Mouse (Mus musculus) right cerebral cortex, postnatal 25 days (tissue): ENCODE results near the gene Adra2c.

Experiments used
- DNase-seq: peaks from one replicate; pipeline ENCODE4 v3.0.0; 2022

The Adra2c gene

GRCm38 (mm10) chr5:35278019-35278418, at the start of gene Adra2c:
Gene Adra2c (plus strand): TSS chr5:35278319.
- DNase-seq, result no peak

GRCm38 (mm10) chr5:35233142-35233541, 45.0 kb upstream of the Adra2c start:
- DNase-seq, result no peak

GRCm38 (mm10) chr5:35237757-35238156, 40.4 kb upstream of the Adra2c start:
- no peak for DNase-seq

GRCm38 (mm10) chr5:35238627-35239026, 39.5 kb upstream of the Adra2c start:
- no peak for DNase-seq

- DNase-seq, result no peak
Measured at GRCm38 (mm10) chr5:35241556-35241955, 36.6 kb upstream of the Adra2c start.

DNA sequence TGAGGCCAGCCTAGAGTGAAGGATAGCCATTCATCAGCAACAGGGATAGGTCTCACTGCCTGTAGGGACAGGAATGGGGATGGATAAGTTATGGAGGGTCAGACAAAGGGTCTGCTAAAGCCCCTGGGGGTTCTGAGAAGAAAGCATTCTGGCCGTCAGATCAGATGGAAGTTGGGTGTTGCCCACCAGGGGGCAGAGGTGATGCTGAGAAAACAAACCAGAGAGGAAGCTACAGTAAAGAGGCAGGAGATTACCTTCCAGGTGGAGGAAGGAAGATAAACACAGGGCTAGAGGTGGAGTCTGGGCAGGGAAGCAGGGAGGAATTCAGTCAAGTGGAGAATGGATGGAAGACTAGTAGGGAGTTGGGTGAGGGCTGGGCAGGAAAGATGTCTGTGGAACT, 33.9 kb upstream of the Adra2c start:
- no peak for DNase-seq

DNA sequence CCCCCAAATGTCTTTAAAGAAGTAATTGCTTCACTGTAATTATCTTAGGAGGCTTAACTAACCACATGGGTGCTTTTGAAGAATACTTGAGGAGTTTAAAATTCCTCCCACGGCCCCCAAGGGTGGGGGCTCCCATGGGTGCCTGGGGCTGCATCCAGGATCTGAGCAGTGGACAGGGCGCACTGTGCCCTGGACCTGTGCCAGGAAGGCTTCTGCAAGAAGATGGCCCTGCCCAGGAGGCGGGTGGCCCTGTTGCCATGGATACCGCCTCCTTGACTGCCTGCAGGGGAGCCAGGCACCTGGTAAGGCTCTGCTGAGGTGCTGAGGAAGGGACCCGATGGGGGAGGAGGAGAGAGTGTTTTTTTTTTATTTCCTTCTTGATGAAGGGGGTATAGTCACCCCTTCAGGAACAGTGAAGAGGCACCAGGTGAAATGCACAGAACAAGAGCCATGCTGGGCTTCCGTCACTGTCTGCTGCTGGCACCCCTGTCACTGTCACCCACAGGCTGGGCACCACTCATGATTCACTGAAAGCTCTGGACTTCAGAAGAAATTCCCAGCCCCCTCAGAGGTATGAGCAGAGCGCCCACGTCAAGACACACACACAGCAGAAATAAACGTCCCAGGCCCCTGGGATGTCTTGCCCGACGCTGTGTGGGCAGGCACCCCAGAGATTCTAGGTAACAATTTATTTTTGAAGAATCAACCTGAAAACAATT, 32.4 kb upstream of the Adra2c start:
- peak; percentile 57 for DNase-seq

DNA sequence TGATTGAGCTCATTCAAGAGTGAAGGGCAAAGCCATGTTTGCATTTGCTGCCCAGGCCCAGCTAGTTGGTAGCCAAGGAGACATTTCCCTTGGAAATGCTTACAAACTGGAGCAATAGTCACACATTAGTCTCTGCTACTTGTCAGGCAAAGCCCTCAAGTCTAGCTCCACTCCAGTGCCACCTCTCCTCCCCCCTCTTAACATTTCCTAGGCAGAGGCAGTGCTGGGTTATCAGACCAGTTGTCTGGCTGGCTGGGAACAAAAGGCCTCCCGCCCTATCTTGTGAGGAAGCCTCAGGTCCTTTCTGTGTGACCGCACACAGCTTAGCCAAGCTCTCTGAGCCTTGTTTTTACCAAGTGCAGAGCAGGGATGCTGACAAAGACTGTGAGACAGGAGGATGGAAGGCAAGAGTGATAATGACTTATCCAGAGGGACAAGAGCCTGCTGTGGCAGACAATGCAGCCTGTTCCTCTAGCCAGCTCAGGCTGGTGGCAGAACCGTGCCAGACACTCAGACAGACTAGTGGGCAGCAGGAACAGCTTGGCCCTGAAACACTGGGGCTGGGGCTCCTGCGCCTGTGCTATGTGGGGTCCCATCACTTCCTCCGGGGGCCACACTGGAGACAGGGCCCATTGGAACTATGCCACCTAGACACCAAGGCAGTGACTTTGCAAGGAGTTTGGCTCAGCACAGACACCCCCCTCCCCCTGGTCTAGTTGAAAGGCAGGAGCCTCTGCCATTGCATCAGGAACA, 23.0 kb upstream of the Adra2c start:
- DNase-seq, result no peak

DNA sequence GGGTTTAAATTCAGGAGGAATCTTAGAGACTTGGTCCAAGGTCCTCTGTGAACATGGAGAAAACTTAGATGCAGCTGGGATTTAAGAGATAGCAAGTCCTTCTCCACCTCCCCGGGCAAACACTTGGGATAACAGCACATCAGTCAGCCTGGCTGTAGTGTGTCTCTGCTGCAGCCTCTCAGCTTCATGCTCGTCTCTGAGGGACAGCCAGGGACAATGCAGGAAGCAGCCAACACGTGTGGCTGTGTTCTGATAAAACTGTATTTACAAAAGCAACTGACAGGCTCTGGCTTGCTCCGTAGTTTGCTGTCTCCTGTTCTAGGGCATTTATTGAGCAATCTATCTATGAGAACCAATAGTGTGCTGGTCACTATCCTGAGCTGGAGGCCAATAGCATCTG, 14.4 kb upstream of the Adra2c start:
- no peak for DNase-seq

- no peak for DNase-seq
Measured at GRCm38 (mm10) chr5:35267486-35267885, 10.6 kb upstream of the Adra2c start.

DNA sequence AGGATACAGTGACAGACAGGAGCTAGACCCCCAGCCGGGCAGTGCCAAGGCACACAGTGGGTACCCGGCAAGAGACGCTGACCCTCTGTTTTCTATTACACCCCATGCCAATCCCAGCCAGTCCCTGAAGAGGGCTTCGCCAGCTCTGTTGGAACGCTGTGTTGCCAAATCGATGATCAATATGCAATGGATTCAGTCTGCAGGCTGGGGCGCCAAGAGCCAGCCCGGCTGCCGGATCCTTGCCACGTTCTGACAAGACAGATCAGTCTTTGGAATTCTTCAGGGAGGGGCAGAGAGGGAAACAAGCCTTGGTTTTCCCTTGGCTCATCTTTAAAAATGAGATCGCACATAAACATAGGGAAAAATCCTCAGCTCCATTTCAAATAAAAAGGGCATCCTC, 2.8 kb upstream of the Adra2c start:
- no peak for DNase-seq

GRCm38 (mm10) chr5:35278741-35279695, 899 bp downstream of the Adra2c start:
- peak; percentile 77 for DNase-seq

DNA sequence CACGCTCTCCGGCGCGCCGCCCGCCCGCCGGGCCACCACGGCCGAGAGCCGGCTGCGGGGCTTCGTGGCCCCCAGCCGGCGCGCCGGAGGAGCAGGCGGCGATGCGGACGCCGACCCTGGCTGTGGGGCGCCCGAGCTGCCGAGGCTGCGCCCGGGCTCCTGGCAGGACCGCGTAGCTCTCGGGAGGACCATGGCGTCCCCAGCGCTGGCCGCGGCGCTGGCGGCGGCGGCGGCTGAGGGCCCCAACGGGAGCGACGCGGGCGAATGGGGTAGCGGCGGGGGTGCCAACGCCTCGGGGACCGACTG, 1.5 kb downstream of the Adra2c start:
- DNase-seq, result peak; percentile 50

GRCm38 (mm10) chr5:35280002-35280782, 2.1 kb downstream of the Adra2c start:
- DNase-seq, result peak; percentile 66

DNA sequence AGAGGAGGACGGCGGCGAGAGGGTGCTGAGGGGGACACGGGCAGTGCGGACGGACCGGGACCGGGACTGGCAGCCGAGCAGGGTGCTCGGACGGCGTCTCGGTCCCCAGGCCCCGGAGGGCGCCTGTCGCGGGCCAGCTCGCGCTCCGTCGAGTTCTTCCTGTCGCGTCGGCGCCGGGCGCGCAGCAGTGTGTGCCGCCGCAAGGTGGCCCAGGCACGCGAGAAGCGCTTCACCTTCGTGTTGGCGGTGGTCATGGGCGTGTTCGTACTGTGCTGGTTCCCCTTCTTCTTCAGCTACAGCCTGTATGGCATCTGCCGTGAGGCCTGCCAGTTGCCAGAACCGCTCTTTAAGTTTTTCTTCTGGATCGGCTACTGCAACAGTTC, 2.7 kb downstream of the Adra2c start:
- peak; percentile 29 for DNase-seq

DNA sequence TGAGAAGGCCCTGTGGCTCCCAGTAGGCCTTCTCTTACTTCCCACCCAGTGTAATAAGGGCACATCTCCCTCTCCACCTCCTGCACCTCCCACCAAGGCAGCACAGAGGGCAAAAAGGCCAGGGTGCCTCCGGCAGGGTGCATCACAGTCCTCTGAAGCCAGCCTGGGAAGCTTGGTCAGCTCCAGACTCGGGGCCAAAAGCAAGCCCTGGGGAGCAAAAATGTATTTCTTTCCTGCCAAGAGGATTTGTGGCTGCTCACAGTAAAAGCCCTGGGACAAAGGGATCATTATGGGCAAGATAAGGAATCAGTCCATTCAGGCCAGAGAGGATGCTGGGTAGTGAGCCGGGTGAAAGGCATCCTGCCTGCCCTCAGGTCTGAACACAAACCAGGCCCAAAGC, 7.2 kb downstream of the Adra2c start:
- DNase-seq, result no peak

DNA sequence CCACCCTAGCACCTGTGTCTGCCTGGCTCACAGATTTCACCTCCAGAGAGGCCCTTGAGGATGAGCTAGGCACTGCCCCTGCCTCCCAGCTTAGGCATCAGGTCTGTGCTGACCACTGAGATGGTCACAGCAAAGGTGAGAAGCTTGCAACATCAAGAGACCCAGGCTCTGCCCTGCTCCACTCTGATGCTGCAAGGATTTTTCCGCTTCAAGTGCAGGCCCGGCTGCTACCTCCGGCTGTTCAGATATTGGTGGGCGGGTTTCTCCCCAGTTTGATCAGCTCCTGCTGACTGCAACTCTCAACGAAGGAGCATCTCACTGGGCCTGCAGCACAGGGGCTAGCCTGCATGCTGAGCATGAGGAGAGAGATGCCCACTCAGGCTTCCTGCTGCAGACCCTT, 8.1 kb downstream of the Adra2c start:
- DNase-seq, result no peak

DNA sequence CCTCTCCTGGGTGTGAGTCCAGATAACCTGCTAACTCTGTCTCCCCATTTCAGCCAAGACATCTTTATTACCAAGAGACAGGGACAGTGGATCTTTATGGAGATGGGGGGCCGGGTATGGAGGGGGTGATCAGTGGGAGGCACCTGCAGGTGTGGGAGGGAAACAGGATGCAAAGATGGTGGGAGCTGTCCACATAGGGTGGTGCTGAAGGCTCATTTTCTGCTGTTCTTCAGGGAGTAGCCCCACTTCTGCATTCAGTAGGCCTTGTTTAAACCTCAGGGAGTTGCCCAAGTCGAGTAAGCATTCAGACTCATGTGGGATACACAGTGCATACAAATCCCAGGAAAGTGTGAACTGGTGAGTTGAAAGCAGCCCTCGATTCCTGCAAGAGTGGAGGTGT, 21.5 kb downstream of the Adra2c start:
- DNase-seq, result no peak

- DNase-seq, result no peak
Measured at GRCm38 (mm10) chr5:35304191-35304590, 26.1 kb downstream of the Adra2c start.

DNA sequence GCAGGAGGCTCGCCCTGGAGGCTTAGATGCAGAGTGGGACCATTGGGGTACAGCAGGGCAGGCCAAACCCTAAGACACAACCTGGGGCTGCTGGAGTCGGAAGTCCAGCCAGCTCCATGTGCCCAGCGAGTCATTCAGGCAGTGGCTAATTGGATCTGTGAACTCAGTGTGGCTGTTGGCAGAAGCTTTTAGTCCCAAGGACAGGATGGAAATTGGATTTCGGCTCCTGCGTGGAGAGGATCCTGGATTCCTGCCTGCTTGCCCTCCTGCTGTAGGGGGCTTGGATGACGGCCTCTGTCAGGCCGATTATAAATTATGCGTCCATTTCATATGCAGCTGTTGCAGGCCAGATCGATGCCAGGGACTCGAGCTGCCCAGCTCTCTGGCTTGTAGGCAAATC, 27.2 kb downstream of the Adra2c start:
- no peak for DNase-seq

- DNase-seq, result no peak
Measured at GRCm38 (mm10) chr5:35306692-35307091, 28.6 kb downstream of the Adra2c start.

DNA sequence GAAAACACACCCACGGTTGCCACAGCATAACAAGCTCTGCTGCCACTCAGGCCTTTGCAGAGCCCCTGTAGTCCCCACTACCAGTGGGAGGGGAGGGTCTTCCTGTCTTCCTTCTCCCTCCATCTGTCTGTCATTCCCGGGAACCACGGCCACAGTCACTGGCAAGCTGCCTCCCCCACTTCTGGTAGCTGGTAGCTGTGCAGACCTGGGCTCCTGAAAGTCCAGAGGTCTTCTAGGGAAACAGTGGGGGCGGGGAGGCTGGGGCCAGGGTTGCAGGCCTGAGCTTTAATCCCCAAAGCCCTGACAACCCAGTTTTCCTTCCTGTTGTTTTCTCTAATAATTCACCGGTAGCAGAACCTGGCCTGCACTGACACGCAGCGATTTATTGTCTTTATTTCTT, 31.7 kb downstream of the Adra2c start:
- DNase-seq, result no peak

GRCm38 (mm10) chr5:35311738-35312250, 33.7 kb downstream of the Adra2c start:
- no peak for DNase-seq
